Mouse (Mus musculus) ovary, postnatal 14 days (tissue): Measurements from ENCODE around the gene Olfr1504.
"Not testable (repeated sequence)": the region's sequence is repeated elsewhere in the genome, so short reads cannot be mapped to it uniquely, and the experiment has no call there.

ENCODE experiments used
- DNase-seq: peaks from one replicate; pipeline ENCODE4 v3.0.0; 2022; ENCODE audit warnings: low spot score

Olfr1504 gene

DNA sequence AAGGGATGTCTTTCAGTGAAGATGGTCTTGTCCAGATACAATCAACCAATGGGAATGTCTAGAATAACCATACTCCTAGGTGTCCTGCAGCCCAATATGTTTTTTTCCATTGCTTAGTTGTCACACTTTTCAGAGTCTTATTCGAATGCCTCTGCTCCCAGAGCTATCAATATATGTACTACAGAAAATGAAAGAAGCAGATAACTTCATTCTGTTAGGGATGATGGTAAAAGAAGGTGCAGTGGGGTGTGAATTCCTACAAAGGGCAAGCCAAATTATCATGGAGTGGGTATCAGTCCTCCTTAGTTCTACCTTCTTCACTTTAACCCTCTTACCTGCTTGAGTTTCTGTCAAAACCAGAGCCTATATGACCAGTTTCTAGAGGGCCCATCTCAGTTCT, at the start of gene Olfr1504:
Gene Olfr1504, minus strand, starts transcription at position 101 of the 400 bp plus-strand sequence.
- no peak for DNase-seq

DNA sequence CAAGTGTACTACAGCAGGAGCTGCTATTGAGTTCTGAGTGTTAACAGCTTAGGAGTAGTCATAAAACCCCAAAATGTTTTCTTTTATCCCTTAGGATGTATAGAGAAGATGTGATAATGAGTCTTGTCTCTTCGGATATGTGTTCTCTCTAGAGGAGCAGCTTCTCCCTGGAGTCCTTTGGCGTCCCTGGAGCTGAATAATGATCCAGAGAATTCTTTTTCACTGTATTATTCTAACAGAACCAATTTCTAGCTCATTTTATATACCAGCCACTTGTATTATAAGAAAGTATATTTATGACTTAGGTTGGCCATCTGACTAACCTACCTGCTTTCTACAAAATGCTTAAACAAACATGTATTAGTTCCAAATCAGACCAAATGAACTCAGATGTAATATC, 15.5 kb upstream of the Olfr1504 start, which contains the start of gene Olfr1505:
Gene Olfr1505, plus strand, starts transcription at position 301 of the 400 bp plus-strand sequence.
- no peak for DNase-seq

GRCm38 (mm10) chr19:13861495-13861894, 36.2 kb downstream of the Olfr1504 start, which contains the start of gene Olfr1502:
TSS of gene Olfr1502 (plus strand) at chr19:13861795.
- DNase-seq = no peak

GRCm38 (mm10) chr19:13850592-13850991, 47.1 kb downstream of the Olfr1504 start, which contains the start of gene Olfr1501:
TSS of gene Olfr1501 (minus strand) at chr19:13850692.
- DNase-seq = not testable (repeated sequence)
